Mouse (Mus musculus) c-Kit-positive CD71-positive TER-119-positive erythroid progenitor cells, embryonic 14.5 days (primary cell): ENCODE measurements around the gene Rftn1.

Experiments used
- DNase-seq: peaks from one replicate; pipeline ENCODE4 v3.0.0-alpha.2; 2013; ENCODE audit warnings: low spot score

Gene Rftn1

DNA sequence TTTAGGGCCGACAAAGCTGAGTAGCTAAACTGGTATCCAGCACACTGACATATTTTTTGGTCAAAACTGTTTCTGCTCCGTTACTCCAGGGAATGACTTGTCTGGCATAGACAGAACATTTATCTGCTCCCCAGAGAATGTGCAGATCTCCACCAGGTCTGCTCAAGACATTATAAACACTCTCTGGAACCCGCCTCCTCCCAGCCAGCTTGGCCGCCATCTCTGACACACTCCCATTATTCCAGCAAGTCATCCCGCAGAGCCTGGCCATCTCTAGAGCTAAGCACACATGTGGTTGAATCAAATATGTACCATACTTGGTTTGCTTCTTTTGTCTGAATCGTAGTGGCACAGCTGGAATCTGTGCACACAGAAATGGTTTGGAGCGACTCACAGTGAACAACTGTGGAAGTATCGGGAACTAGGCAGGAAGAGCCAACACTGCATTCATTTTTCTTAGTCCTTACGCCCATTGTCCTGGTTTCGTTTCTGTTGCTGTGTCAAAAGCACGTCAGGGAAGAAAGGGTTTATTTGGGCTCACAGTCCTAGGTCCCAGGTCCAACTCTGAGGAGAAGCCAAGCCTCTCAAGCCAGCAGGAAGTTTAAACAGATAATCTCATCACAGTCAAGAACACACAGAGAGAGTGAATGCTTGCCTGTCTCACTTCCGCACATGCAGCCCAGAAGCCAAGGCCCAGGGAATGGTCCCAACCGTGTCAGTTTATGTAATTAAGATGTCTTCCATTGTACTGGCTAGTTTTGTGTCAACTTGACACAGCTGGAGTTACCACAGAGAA lies 126.4 kb downstream of the Rftn1 start:
- no peak for DNase-seq

DNA sequence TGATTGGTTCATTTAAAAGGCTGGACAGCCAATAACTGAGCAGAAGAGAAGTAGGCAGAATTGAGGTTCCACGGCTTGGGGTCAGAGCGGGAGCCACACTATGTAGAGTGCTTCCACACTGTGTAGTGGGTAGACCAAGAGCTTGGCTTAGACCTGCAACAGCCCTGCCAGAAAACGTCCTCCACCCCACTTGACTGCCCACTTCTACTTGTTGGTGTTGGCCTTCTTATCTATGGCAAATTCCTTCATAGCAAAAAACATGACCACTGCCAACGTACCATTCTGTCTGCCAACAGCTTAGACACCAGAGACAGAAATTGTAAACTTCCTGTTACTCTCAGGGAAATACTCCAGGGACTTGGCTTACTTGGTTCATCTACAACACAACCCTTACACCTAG lies 127.8 kb downstream of the Rftn1 start:
- no peak for DNase-seq

DNA sequence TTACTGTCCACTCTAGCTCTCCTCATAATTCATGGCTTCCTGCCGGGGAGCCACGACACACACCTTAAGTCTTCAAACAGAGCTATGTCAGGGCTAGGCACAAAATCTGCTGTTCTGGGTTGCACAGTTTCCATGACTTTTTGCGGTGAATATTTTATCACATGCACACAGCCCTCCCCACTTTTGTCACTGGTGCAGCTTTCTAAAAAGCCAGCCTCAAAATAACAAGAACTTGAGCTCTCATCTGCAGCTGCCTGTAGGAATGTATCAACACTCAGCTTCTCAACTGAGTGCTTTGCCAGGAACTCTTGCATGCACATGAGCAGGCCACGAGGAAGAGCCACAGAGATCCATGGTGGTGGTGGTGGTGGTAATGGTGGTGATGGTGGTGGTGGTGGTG lies 129.0 kb downstream of the Rftn1 start:
- no peak for DNase-seq

DNA sequence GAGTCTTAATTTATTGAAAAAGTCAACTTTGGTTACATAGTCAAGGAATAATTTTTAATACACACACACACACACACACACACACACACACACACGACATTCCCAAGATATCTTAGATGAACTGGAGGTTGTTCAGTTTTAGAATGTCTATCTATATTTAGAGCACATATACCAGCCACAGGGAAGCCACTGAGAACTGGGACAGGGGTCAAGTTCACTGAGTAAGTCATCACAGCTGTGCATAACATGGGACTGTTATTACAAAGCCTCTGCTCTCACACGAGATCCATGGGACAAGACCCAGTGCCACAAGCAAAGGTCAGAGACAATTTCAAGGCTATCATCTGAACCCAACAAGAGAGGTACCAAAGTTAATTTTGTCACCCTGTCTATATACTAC lies 130.3 kb downstream of the Rftn1 start:
- no peak for DNase-seq

DNA sequence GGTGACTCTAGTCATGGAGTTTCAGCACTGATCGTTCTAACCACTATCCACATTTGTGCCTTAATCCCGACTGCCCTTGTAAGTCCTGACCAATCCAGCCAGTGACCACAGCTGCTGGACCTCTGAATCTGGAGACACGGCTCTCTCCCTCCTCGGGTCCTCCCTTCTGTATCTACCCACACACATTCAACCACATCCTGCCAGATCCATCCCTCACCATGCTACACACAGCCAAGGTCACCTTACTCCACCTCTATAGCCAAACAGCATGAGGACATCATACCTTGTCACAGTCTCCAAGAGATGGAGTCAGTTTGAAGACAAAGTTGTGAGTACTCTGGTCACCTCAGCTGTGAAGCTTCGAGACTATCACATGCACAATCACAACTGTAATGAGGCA lies 131.1 kb downstream of the Rftn1 start:
- no peak for DNase-seq

DNA sequence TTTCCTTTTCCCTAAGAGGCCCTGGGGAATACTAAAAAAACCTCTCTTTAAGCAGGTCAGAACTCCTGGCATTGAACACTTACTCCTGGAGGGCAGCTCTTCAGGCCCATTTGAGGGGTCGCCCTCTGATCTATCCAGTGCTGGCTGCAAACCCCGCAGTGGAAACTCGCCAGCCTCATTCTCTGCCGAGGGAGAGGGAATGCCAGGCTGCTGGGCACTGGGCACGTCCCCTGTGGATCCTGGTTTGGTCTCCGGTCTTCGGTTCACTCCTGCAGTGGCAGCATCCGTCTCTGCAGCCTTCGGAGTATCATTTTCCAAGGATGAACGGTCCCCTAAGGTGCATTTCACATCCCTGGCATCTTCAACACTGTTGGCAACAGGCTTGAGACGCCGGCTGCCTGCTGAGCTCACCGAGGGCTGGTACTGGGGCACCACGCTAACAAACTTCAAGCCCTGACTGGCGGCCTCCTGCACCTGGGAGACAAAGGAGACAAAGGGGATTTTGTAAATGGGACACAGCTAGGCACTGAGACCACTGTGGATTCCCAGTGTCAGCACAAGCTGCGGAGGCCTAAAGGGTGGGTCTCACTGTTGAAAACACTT lies 135.2 kb downstream of the Rftn1 start:
- DNase-seq = no peak

DNA sequence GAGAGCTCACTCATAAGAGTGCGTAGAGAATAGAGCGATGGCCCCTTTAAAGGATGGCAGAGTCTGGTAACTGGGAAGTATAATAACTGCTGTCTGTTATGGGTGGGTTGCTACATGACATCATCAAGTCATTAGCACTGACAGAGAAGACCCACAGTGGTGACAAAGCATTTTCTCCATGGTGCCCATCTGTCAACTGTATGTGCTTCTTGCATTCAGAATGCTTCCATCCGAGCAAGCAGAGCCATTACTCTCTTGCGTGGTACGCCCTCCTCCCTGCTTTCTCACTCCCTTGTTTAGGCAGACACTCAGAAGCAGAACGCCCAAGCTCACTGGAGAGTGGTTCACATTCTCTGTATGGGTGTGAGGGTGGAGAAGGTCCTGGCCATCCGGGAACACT lies 135.9 kb downstream of the Rftn1 start:
- DNase-seq = no peak

DNA sequence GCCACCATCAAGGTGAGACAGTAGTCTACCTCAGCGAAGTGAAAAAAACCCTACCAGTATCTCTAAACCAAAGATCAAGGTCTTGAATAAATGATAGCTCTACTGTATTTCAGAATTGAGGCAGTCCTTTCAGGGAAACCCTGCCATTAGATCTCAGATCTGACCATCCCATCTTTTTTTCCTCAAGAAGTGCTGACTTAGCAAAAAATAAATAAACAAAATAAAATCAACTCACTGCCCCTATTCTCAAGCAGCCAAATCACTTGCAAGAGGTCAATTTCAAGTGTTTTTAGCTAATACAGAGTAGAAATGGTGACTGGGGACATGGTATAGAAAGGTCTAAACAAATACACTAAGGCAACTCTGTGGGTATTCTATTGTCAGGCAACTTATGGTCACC lies 136.5 kb downstream of the Rftn1 start:
- no peak for DNase-seq

DNA sequence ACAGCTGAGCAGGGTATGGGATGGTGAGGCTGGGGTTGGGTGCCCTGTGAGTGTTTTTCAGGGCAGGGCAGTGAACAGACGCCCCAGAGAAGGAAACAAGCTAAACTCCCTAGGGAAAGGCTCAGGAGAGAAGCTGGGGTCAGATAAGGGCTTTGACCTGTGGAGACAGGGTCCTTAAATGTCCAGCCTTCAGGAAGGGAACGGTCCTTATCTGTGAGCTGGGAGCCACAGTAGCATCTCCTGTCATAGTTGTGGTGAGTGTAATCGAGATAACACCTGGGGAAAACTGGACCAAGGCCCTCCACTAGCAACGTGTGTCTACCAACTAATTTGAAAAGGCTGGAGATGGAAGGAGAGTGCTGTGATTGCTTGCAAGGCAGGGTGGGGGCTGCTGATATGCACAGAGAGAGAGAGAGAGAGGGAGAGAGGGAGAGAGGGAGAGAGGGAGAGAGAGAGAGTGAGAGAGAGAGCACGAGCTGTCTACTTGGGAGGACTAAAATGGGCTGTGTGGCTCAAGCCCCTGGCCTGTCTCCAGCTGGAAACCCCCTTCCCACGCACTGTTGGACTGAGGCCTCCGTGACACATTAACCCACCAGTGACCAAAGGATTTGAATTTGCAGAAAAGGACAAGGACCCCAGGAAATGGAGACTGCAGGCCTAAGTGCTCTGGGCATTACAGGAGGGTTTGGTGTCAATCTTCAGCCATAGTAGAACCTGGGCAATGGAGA lies 137.6 kb downstream of the Rftn1 start:
- no peak for DNase-seq

DNA sequence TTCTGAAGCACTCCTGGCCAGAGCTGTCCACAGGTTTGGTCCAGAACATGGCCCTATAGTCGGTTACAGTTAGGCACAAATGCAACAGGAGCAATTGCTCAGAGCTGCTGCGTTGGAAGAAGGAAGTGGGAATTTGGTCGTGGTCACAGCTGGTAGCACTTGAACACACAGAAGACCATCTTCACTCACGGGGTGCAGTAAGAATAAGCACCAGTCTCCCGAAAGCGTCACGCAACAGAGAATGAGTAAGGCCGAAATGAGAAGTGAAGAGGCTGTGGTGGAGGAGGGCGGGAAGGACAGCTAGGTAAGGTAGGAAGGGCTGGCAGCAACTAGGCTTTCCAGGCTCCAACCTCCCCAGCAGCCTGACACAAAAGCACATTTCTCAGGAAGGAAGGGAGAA lies 140.0 kb downstream of the Rftn1 start:
- no peak for DNase-seq

DNA sequence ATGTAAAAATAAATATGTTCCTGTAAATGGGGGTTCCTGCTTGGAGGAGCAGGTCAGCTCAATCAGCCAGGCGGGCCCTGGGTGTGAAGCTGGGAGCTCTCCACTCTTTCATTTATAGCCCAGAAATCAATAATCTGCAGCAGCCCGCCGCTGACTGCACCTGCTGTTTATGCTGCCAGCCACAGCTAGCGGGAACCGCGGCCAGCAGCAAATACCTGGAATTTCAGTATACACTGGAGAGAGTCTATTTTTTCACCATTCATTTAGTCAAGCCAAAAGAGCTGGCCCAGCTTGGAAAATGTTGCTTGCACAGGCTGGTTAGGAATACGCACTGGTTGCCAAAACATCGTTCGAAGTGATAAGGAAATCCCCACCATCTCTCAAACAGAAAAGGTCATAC lies 142.3 kb downstream of the Rftn1 start:
- DNase-seq = no peak

- no peak for DNase-seq
Observed at GRCm38 (mm10) chr17:50047182-50047581, 143.3 kb downstream of the Rftn1 start.

DNA sequence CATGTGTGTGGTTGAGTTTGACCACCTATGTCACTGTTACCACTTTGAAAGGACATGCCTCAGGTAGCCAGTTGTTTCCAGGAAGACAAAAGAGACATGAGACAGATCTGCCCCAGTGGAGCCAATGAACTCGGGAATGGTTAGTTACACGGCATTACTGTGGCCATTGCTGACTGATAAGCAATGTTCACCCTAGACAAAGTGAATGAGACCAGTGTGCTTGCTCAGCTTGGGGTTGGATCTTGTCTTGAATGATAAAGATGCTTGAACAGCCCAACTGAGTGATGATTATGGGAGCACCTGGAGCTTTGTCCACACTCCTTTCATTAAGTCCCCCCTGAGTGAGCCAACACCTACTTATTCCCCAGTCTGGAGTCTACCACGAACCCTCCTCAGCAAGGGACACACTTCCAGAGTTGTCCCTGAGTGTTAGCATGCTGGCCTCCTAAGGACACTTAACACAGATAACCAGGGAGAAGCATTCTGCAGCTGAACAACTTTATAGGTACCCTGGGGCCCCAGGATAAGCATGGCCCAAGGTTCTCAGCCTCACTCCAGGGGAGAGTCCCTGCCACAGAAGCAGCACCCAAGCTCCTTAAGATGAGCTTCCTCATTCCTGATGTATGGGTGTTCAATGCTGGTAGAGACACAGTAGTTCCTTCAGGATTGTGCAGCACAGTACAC lies 149.6 kb downstream of the Rftn1 start:
- no peak for DNase-seq

DNA sequence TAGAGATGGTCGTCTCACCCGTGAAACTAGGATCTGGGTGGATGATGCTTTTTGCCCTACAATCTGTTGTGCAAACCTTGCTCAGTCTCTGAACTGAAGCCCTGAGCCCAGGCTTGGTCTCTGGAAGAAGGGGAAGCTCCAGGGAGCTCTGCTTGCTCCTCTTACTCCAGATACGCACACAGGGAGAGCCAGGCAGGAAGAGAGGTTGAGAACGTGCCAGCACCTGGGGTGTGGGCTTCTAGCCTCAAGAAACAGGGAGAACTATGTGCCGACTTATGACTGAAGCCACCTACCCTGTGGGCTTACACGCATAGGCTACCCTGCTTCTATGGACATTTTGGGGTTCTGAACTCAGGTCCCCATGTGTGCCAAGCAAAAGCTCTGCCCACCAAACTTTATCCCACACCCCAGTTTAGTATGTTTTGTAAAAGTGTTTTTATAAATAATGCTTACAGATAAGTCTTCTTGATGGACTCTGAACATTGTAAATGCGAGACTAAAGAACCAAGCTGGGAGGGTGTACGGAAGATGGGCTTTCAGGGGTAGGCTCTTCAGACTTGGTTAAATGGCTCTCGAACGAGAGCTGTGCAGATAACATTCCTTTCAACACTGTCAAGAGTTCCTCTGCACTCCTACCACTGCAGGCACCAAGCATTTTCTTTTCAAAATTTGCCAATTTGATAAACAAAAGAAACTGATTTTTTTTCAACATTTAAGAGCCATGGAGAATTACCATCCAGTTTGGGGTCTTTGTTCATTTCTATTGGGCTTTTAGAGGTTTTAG lies 152.4 kb downstream of the Rftn1 start:
- no peak for DNase-seq

DNA sequence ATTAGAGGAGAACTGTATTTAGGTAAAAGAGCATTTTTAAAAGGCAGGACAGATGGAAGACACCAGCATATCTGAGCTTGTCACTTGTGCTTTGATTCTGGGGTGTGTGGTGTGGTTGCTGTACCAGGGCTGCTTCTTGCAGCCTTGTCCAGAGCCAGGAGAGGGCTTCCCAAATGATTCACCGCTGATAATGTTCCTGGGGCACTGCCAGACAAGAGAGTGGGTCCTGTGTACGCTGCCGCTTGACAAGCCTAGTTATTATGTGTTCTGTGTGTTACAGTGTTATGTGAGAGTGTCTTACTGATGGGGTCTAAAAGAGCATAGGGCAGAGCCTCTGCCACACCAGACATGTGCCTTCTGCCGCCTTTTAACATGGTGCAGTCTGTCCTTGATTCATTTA lies 153.1 kb downstream of the Rftn1 start:
- DNase-seq = no peak

DNA sequence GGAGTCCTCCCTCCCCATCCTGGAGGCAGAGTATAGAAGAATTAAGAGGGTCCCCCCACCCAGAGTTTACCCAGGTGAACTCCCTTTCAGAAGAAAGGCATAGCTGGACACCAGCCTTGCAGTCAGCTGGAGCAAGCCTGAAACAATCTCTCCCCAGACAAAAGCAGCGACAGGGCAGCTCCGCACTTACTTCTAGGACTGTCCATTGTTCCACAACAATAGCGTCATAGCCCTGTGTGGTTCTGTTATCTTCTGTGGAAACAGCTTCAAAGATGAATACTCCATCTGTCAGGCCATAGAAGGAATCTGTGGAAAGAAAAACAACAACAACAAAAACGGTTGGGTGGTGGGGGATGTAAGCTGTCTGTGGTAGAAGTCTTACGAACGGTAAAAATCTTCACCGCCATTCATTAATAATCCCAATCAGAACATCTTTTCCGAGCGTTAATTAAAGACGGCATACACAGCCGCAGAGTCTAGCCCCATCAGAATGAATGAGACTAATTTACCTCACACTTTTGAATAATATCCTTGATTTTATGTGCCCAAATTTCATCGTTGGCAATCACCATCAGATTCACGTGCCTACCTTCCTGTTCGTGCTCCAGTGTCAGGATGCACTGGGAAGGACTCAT lies 153.6 kb downstream of the Rftn1 start:
- no peak for DNase-seq

- DNase-seq = no peak
Observed at GRCm38 (mm10) chr17:50033698-50034097, 156.8 kb downstream of the Rftn1 start.

DNA sequence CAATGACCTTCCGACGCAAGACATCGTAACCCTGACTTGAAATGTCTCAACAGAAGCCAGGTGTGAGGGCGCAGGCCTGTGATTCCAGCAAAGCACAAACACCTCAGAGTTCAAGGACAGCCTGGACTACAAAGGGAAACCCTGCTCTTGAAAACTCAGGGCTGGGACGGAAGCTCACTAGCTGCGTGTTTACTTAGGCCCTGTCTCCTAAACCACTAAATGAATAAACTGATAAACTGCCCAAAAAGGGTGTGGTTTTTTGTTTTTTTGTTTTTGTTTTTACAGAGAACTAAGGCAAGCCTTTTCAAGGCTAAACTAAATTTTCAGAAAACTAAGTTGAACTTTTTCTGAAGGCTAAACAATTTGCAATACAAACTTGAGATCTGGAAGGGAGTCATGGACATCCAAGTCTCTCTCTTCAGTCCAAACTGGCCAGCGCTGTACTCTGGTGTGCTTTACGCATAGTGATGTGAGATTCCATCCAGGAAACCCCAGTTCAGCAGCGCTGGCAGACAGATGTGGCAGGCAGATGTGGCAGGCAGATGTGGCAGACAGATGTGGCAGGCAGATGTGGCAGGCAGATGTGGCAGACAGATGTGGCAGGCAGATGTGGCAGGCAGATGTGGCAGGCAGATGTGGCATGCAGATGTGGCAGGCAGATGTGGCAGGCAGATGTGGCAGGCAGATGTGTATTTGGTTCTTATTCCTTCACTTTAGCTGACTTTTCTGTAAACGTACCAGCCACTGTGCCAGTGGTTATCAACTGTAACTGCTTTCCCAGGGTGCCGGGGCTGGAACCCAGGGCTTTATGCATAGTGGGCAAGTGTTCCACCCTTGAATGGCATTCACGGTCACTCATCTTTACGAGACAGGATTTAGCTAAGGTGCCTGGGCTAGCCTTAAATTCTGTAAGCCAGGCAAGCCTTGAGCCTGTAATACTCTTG lies 158.7 kb downstream of the Rftn1 start:
- no peak for DNase-seq

DNA sequence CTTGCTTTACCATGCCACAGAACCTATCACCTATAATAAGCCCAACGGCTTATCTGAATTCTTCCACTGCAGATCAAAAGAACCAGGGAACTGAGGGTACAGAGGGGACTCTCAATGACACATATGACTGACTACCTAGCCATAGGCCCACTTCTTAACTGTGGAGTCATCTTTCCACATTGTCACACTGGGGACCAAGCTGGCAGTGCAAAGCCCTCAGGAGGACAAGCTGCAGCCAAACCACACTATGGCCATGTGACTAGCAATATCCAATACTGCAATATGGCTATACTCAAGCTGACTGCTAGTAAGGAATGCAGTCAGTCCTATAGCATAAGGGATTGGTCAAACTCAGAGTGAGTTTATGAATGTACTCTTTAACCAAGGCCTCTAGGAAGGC lies 164.8 kb downstream of the Rftn1 start:
- DNase-seq = no peak

- DNase-seq = no peak
Observed at GRCm38 (mm10) chr17:50025173-50025626, 165.3 kb downstream of the Rftn1 start.
